Mouse (Mus musculus): ENCODE data around the gene Siah1a. TPM values are rescaled to one million over a fixed set of nuclear protein-coding genes. Genes with fewer than 3 reads are reported as not detected.

Gene Siah1a
- polyA plus RNA-seq, 1 experiment from 2014 or later = 36.1 TPM

DNA sequence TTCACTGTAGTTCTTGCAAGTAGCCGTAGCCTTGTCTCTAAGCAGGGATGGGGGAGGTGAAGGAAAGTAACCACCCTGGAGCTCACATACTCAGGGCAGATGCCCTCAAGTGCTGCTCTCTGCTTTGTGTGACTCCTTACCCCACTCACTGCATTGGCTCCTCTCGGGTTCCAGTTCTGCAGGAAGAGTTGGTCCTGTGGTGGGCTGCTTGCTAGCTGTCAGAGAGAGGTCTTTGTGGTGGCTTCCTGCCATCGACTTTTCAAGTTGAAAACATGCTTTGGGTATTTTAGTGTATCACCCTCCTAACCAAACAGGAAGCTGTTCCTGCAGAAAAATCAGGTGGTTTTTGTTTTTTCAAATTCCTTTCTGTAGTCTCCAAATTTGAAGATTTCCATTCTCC lies 59.1 kb downstream of the Siah1a start:
- no peak for ATAC-seq
- Histone ChIP-seq H3K9ac (no peak overlapping the region), H3K4me3 (replicated peaks) (no peak overlapping the region), H3K4me1 (replicated peaks) (no peaks in the 10 kb centered on the region), H3K27ac (no peak overlapping the region), H3K9me3 (no peaks in the 10 kb centered on the region), H3K36me3 (no peaks in the 10 kb centered on the region), H3K27me3 (replicated peaks) (no peaks in the 10 kb centered on the region), H3K4me2 (replicated peaks) (no peak overlapping the region)
- WGBS = 74% methylated on average over 3 of the region's 3 CpGs

Other genes with a start within 250 kb of the Siah1a start
- 0.16 and 0.20 TPM in 2 replicates for gene Abcc12, start 165.2 kb downstream of the Siah1a start, polyA plus RNA-seq (2015; fragmentation: Nextera tagmentation; extraction: Ambion mirVana)
- gene Lonp2, start 121.9 kb downstream of the Siah1a start, polyA plus RNA-seq (2015; fragmentation: Nextera tagmentation; extraction: Ambion mirVana) = 60.9 and 63.0 TPM in 2 replicates
- 2.9 and 3.7 TPM in 2 replicates for gene Gm10638, start 235 bp downstream of the Siah1a start, polyA plus RNA-seq (2015; fragmentation: Nextera tagmentation; extraction: Ambion mirVana)
- 8.1 and 8.5 TPM in 2 replicates for gene N4bp1, start 139.3 kb upstream of the Siah1a start, polyA plus RNA-seq (2015; fragmentation: Nextera tagmentation; extraction: Ambion mirVana)

All from intestine, embryonic 15.5 days (tissue).